8 mouse cellular contexts compared by ENCODE assay signal in genomic region chr7:19359299-19359891, GRCm38 (mm10). TPM values are rescaled to one million over a fixed set of nuclear protein-coding genes. Genes with fewer than 3 reads are reported as not detected.
DNase-seq lines count a peak whose midpoint lies in the region; ATAC-seq lines count a peak whose summit lies in the region.

TSS of gene Cd3eap (minus strand) at chr7:19359483.
TSS of gene Ppp1r13l (plus strand) at chr7:19359749.

- WGBS in forebrain, embryonic 13.5 days, result under 1% methylated on average over 30 of the region's 31 CpGs
- WGBS in liver, embryonic 15.5 days (ENCODE audit: insufficient replicate concordance), result under 1% methylated on average over 31 of the region's 31 CpGs
- WGBS in neural tube, embryonic 12.5 days, result under 1% methylated on average over 31 of the region's 31 CpGs

- peaks cover 33% of the 10 kb centered on the region for H3K36me3 ChIP-seq in forebrain, embryonic 13.5 days (ENCODE audit: poor library complexity, severe bottlenecking)
- H3K36me3 ChIP-seq in liver, embryonic 15.5 days (replicated peaks), result peaks cover 28% of the 10 kb centered on the region
- H3K36me3 ChIP-seq in neural tube, embryonic 12.5 days, result peaks cover 31% of the 10 kb centered on the region

- H3K27ac ChIP-seq in forebrain, embryonic 13.5 days, result 0 out of 2 replicates have a peak within 1 kb of the TSS, but pooled peaks have one; percentile 17
- peak within 1 kb of the TSS; percentile 75 for H3K27ac ChIP-seq in liver, embryonic 15.5 days (replicated peaks)
- H3K27ac ChIP-seq in neural tube, embryonic 12.5 days, result no peak within 1 kb of the TSS

- peak within 1 kb of the TSS; percentile 73 for H3K9ac ChIP-seq in forebrain, embryonic 13.5 days
- H3K9ac ChIP-seq in liver, embryonic 15.5 days, result peak within 1 kb of the TSS; percentile 61
- peak within 1 kb of the TSS; percentile 63 for H3K9ac ChIP-seq in neural tube, embryonic 12.5 days

- H3K27me3 ChIP-seq in forebrain, embryonic 13.5 days, result no peaks in the 10 kb centered on the region
- H3K27me3 ChIP-seq in liver, embryonic 15.5 days, result 0 out of 2 replicates have a peak, but pooled peaks cover 9% of the 10 kb centered on the region
- no peaks in the 10 kb centered on the region for H3K27me3 ChIP-seq in neural tube, embryonic 12.5 days (replicated peaks)

- H3K4me2 ChIP-seq in forebrain, embryonic 13.5 days, result peak within 1 kb of the TSS; percentile 99
- peak within 1 kb of the TSS; percentile 99 for H3K4me2 ChIP-seq in liver, embryonic 15.5 days
- peak within 1 kb of the TSS; percentile 99 for H3K4me2 ChIP-seq in neural tube, embryonic 12.5 days (replicated peaks)

- H3K9me3 ChIP-seq in forebrain, embryonic 13.5 days (replicated peaks), result no peaks in the 10 kb centered on the region
- H3K9me3 ChIP-seq in liver, embryonic 15.5 days (replicated peaks), result no peaks in the 10 kb centered on the region
- no peaks in the 10 kb centered on the region for H3K9me3 ChIP-seq in neural tube, embryonic 12.5 days

- DNase-seq in ES-CJ7 (ENCODE audit: low read depth, low spot score), result peak; percentile 86
- DNase-seq in c-Kit-positive CD71-positive TER-119-positive erythroid progenitor cells, embryonic 14.5 days (ENCODE audit: low spot score), result peak; percentile 88
- peak; percentile 92 for DNase-seq in heart, postnatal 10 days
- DNase-seq in kidney, postnatal 4 days, result peak; percentile 89 to 93
- peak; percentile 93 for DNase-seq in telencephalon, adult 2 months (ENCODE audit: low read depth, low spot score)

- H3K4me3 ChIP-seq in forebrain, embryonic 13.5 days, result peak within 1 kb of the TSS; percentile 64
- H3K4me3 ChIP-seq in liver, embryonic 15.5 days (replicated peaks), result peak within 1 kb of the TSS; percentile 71
- H3K4me3 ChIP-seq in neural tube, embryonic 12.5 days, result peak within 1 kb of the TSS; percentile 67

- peaks cover 40% of the 10 kb centered on the region for H3K4me1 ChIP-seq in forebrain, embryonic 13.5 days
- H3K4me1 ChIP-seq in liver, embryonic 15.5 days (replicated peaks), result peaks cover 66% of the 10 kb centered on the region
- peaks cover 29% of the 10 kb centered on the region for H3K4me1 ChIP-seq in neural tube, embryonic 12.5 days

- peak; percentile 83 for ATAC-seq in forebrain, embryonic 13.5 days
- ATAC-seq in liver, embryonic 15.5 days (ENCODE audit: insufficient read depth), result peak; percentile 62
- peak; percentile 70 for ATAC-seq in neural tube, embryonic 12.5 days (ENCODE audit: low FRiP score, low read depth)

- intact Hi-C loops in heart, postnatal 10 days (cut with DNase I), result no loop called here

RNA-seq across cellular contexts. Expression of gene Cd3eap, which starts in this region (rescaled TPM):
- 21.4 and 23.2 TPM in 2 replicates for polyA plus RNA-seq in forebrain, embryonic 13.5 days (2015; fragmentation: Nextera tagmentation; extraction: Ambion mirVana)
- total RNA-seq in heart, postnatal 10 days (2021), result 10 to 100 TPM in 1 of 2 experiments, 1 to 10 TPM in 1; 8.2 to 11.0 TPM
- 7.9 and 8.1 TPM in 2 replicates for polyA plus RNA-seq in liver, embryonic 15.5 days (2015; fragmentation: Nextera tagmentation; extraction: Ambion mirVana)
- polyA plus RNA-seq in neural tube, embryonic 12.5 days (2016; fragmentation: Nextera tagmentation; extraction: Ambion mirVana), result 18.2 and 19.8 TPM in 2 replicates

RNA-seq across cellular contexts. Expression of gene Ppp1r13l, which starts in this region (rescaled TPM):
- polyA plus RNA-seq in forebrain, embryonic 13.5 days (2015; fragmentation: Nextera tagmentation; extraction: Ambion mirVana), result 3.6 and 4.1 TPM in 2 replicates
- 10 to 100 TPM; 23.1 to 40.1 TPM for total RNA-seq in heart, postnatal 10 days (2021)
- polyA plus RNA-seq in liver, embryonic 15.5 days (2015; fragmentation: Nextera tagmentation; extraction: Ambion mirVana), result 0.94 and 1.5 TPM in 2 replicates
- 3.1 and 3.2 TPM in 2 replicates for polyA plus RNA-seq in neural tube, embryonic 12.5 days (2016; fragmentation: Nextera tagmentation; extraction: Ambion mirVana)
